Mouse (Mus musculus): ENCODE measurements around the gene Irf1.

GRCm38 (mm10) chr11:53796409-53797151, 26.8 kb downstream of the Irf1 start:
- TF ChIP-seq CTCF (conservative IDR thresholded peaks at IDR 0.05; ENCODE audit: low read length) (no peak), POU5F1 (IDR thresholded peaks at IDR 0.05; ENCODE audit: borderline replicate concordance, low read length) (no peak), NANOG (IDR thresholded peaks at IDR 0.05; ENCODE audit: borderline replicate concordance, low read length) (no peak)

Measured in E14TG2a.4 (cell line).